Mouse (Mus musculus): ENCODE measurements at regions not wholly inside any gene's neighbourhood (a gene's known extent, or its start where the extent isn't known, plus 50 kb on each side); places are given as distances from the start of the nearest gene placed in this dataset.

DNA sequence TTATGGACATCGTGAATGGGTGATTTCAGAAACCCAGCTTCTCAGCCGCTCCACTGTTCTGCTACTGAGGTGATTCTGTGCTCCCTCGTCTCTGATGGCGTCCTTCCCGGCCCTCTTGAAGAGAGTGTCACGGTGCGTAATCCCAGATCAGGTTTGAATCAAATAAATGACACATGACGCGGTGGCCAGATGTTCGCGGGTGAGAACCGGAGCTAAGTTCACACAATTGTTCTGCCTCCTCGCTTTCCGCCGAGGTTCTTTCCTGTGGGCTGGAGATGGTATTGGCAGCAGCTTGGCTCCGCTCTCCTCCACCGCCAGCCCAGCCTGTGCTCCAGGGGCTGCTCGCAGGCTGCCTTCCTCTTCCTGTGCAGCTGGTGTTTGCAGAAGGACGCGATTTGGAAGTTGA, 142.7 kb downstream of the Kdr start:
- Histone ChIP-seq H3K4me2 (peak overlapping the region; percentile 60), H3K9me3 (ENCODE audit: control insufficient read depth, low read length) (no peaks in the 10 kb centered on the region), H3K4me1 (replicated peaks; ENCODE audit: control insufficient read depth, insufficient read depth, low read length) (peaks cover 8% of the 10 kb centered on the region), H3K27ac (ENCODE audit: low read depth, low read length) (peak overlapping the region; percentile 11; the same call in 1 of the 2 replicates), H3K36me3 (ENCODE audit: control insufficient read depth, insufficient read depth, low read length) (no peaks in the 10 kb centered on the region), H3K27me3 (replicated peaks; ENCODE audit: control insufficient read depth, insufficient read depth, low read length) (peaks cover 3% of the 10 kb centered on the region), H3K9ac (ENCODE audit: low read depth, low read length) (no peak overlapping the region), H3K4me3 (ENCODE audit: low read depth, low read length) (peak overlapping the region; percentile 27)
- whole genome bisulfite sequencing, result 31% methylated on average over 20 of the region's 20 CpGs
- ATAC-seq (replicated peaks; ENCODE audit: low FRiP score) (no peak), DNase-seq (ENCODE audit: low spot score) (no peak)

DNA sequence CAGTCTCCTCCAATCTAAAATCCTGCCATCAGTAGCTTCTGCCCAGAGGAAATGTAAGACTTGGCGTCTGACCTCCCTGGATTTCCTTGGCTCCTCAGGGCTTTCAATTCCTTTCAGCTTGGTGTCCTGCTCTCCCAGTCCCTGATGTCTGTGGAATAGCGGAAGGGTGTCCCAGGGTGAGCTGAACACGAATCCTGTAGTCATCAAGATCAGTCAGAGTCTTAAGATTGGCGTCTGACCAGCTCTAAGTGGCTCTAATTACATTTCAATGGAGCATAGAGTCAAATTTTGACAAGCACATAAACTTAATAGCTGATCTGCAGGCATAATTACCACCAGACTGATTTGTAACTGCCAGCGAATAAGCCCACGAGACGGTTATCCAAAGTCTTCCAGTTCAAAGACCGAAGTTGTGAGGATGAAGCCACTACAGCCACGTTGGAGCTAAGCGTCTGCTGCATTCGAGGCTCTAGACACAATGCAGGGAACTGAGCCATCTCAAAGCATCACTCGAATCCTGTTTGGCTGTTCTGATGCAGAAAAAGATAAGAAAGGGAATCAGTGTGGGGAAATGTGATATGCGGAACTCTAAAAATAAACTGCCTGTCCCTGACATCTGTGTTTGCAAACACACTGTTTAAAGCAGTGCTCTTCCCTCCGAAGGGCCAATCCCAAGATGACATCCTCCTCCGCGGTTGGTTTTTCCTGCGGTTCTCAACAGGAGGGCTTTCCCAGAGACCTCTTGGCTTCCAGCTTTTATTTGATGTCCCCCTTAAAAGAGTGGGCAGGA, 143.3 kb downstream of the Kdr start:
- Histone ChIP-seq H3K27me3 (replicated peaks; ENCODE audit: control insufficient read depth, insufficient read depth, low read length) (peaks cover 3% of the 10 kb centered on the region), H3K4me2 (peak overlapping the region; percentile 60), H3K9me3 (ENCODE audit: control insufficient read depth, low read length) (no peaks in the 10 kb centered on the region), H3K4me3 (ENCODE audit: low read depth, low read length) (peak overlapping the region; percentile 27), H3K36me3 (ENCODE audit: control insufficient read depth, insufficient read depth, low read length) (no peaks in the 10 kb centered on the region), H3K4me1 (replicated peaks; ENCODE audit: control insufficient read depth, insufficient read depth, low read length) (peaks cover 13% of the 10 kb centered on the region), H3K27ac (ENCODE audit: low read depth, low read length) (no peak overlapping the region; the same call in 1 of the 2 replicates), H3K9ac (ENCODE audit: low read depth, low read length) (no peak overlapping the region)
- WGBS, result 40% methylated on average over 17 of the region's 17 CpGs
- no peak for ATAC-seq (replicated peaks; ENCODE audit: low FRiP score)
- DNase-seq (ENCODE audit: low spot score), result no peak

DNA sequence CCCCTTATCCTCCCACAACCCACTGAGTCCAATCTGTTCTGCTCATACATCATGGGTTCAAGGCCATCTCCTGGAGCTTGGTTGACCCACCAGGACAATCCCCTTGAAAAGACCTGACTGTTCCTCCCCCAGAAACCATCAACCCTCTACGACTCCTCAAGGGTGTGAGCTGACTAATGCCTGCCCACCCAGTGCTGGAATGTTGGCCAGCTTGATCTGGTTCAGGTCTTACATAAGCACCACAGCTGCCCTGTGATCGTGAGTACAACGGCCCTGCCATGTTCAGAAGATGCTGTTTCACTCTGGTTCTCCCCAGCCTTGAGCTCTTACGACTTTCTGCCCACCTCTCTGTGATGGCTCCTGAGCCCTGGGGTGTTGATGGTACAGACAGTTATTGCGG, 145.9 kb downstream of the Kdr start:
- no peak overlapping the region for H3K9ac ChIP-seq (ENCODE audit: low read depth, low read length)
- WGBS, result 79% methylated on average over 5 of the region's 5 CpGs
- ATAC-seq (replicated peaks; ENCODE audit: low FRiP score) (no peak), DNase-seq (ENCODE audit: low spot score) (no peak)
- no peak overlapping the region for H3K4me3 ChIP-seq (ENCODE audit: low read depth, low read length)
- H3K4me2 ChIP-seq, result no peak overlapping the region
- H3K4me1 ChIP-seq (replicated peaks; ENCODE audit: control insufficient read depth, insufficient read depth, low read length), result peaks cover 18% of the 10 kb centered on the region
- no peaks in the 10 kb centered on the region for H3K9me3 ChIP-seq (ENCODE audit: control insufficient read depth, low read length)
- H3K36me3 ChIP-seq (ENCODE audit: control insufficient read depth, insufficient read depth, low read length), result no peaks in the 10 kb centered on the region
- no peak overlapping the region for H3K27ac ChIP-seq (ENCODE audit: low read depth, low read length)
- peaks cover 3% of the 10 kb centered on the region for H3K27me3 ChIP-seq (replicated peaks; ENCODE audit: control insufficient read depth, insufficient read depth, low read length)

DNA sequence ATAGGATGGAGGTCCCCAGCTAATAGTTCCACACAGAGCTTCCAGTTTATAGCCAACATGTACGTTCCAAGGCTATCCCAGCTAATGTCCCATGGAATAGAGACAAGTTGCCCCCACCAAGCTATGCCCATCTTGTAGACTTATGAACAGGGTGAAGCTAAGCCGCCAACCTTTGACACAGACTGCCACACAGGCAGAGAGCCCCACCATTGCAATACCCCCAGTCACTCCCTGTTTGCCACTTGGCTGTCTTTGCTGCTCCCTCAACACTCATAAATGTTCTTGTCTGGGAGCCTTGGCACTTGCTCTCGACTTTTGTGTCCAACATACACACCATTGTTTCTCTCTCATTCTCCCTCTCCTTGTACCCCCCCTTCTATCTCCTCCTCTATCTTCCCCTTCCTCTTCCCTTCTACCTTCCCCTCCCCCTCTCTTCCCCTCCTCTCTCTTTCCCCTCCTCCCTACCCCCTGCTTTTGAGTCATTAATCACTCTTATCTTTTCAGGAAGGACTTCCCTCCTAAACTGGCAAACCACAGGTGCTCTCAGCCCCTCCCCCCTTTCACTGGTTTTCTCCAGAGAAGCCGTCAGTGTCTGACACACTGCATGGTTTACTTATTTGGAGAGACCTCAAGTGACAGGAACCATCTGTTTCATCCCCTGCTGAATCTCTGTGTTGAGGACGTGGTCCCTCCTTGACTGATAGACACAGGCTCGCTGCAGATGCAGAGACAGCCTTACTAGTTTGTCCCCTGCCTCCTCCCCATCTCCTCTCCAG, 148.2 kb downstream of the Kdr start:
- H3K4me3 ChIP-seq (ENCODE audit: low read depth, low read length), result no peak overlapping the region
- 32% methylated on average over 6 of the region's 6 CpGs for WGBS
- H3K4me1 ChIP-seq (replicated peaks; ENCODE audit: control insufficient read depth, insufficient read depth, low read length), result peaks cover 25% of the 10 kb centered on the region
- H3K27ac ChIP-seq (ENCODE audit: low read depth, low read length), result no peak overlapping the region
- no peaks in the 10 kb centered on the region for H3K9me3 ChIP-seq (ENCODE audit: control insufficient read depth, low read length)
- H3K27me3 ChIP-seq (replicated peaks; ENCODE audit: control insufficient read depth, insufficient read depth, low read length), result peaks cover 3% of the 10 kb centered on the region
- ATAC-seq (replicated peaks; ENCODE audit: low FRiP score) (peak; percentile 38; the same call in 1 of the 2 replicates), DNase-seq (ENCODE audit: low spot score) (peak; percentile 51)
- no peaks in the 10 kb centered on the region for H3K36me3 ChIP-seq (ENCODE audit: control insufficient read depth, insufficient read depth, low read length)
- H3K9ac ChIP-seq (ENCODE audit: low read depth, low read length), result no peak overlapping the region
- H3K4me2 ChIP-seq, result no peak overlapping the region

DNA sequence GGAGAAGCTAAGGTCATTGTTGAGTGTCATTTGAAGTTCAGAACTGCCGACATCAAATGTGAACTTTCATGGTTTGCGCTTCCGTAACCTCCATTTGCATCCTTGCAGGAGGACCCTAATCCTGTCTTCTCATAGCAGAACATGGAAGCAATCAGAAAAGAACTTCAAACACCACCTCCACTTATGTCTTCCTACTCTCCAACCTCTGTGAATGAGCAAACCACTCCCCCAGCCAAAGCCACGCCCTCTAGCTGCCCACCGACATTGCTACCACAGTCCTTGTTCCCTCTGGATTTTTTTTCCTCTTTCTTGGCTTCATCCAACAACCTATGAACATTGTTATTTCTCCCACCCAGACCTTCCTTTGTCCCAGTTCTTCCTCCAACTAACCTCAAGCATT, 149.9 kb downstream of the Kdr start:
- Histone ChIP-seq H3K4me2 (no peak overlapping the region), H3K27me3 (replicated peaks; ENCODE audit: control insufficient read depth, insufficient read depth, low read length) (no peaks in the 10 kb centered on the region), H3K27ac (ENCODE audit: low read depth, low read length) (no peak overlapping the region), H3K9me3 (ENCODE audit: control insufficient read depth, low read length) (no peaks in the 10 kb centered on the region), H3K9ac (ENCODE audit: low read depth, low read length) (no peak overlapping the region), H3K36me3 (ENCODE audit: control insufficient read depth, insufficient read depth, low read length) (no peaks in the 10 kb centered on the region), H3K4me3 (ENCODE audit: low read depth, low read length) (no peak overlapping the region), H3K4me1 (replicated peaks; ENCODE audit: control insufficient read depth, insufficient read depth, low read length) (peaks cover 25% of the 10 kb centered on the region)
- ATAC-seq (replicated peaks; ENCODE audit: low FRiP score) (no peak), DNase-seq (ENCODE audit: low spot score) (no peak)
- WGBS, result 68% methylated on average over 5 of the region's 5 CpGs

DNA sequence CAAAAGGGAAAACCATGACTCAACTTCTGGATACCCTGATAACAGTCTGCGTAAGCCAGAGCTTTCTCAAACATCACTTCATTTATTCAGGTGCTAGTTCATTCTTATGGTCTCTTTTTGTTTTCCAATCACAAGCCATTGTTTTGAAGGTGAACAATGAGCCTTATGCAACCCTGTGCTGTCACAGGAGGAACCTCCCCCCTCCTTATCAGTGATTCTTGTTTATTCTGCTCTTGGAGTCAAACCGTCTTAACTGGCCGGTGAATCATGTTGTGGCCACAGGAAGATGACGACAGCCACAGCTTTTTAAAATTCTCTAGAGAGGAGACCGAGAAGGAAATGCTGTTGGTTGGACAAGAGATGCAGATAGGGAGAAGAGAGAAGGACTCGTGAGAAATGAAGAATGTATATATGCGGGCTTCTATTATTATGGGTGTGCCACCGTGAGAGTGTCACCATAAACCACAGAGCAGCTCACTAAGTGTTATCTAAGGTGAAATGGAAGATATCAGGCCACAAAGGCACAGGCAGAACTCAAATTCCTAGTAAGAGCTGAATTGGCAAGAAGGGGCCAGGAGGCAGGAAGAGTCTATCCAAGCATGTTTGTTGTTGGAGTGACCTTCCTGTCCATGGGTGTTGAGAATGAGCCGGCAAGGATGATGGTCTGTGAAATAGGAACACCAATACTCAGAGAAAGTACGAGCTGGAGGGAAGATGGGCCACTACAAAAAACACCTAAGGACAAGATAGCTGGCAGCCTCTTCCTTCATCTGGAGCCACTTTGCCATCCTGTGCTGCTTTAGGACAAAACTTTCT, 151.8 kb downstream of the Kdr start:
- H3K4me3 ChIP-seq (ENCODE audit: low read depth, low read length), result peak overlapping the region; percentile 10; the same call in 1 of the 2 replicates
- no peaks in the 10 kb centered on the region for H3K9me3 ChIP-seq (ENCODE audit: control insufficient read depth, low read length)
- 21% methylated on average over 10 of the region's 10 CpGs for WGBS
- ATAC-seq (replicated peaks; ENCODE audit: low FRiP score) (peak; percentile 73), DNase-seq (ENCODE audit: low spot score) (peak; percentile 34)
- no peaks in the 10 kb centered on the region for H3K27me3 ChIP-seq (replicated peaks; ENCODE audit: control insufficient read depth, insufficient read depth, low read length)
- H3K9ac ChIP-seq (ENCODE audit: low read depth, low read length), result no peak overlapping the region
- H3K27ac ChIP-seq (ENCODE audit: low read depth, low read length), result peak overlapping the region; percentile 54; the same call in 1 of the 2 replicates
- H3K4me1 ChIP-seq (replicated peaks; ENCODE audit: control insufficient read depth, insufficient read depth, low read length), result peaks cover 25% of the 10 kb centered on the region
- no peaks in the 10 kb centered on the region for H3K36me3 ChIP-seq (ENCODE audit: control insufficient read depth, insufficient read depth, low read length)
- H3K4me2 ChIP-seq, result peak overlapping the region; percentile 58

DNA sequence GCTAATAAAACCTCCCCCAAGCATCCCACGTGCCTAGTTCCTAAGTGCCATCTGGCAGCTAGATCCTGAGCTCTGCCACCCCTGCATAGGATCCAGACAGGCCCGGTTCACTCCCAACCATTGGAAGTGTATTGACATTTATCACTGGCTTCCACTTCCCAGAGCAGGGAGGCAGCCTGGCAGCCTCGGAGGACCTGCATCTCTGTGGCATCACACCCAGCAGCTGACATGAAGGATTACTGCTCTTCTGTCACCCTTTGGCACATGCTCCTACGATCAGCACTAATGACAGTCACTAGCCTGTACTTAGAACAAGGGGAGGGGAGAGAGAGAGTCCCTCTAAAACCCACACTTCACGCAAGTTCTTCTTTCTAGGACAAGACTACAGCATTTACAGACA, 152.7 kb downstream of the Kdr start:
- no peaks in the 10 kb centered on the region for H3K9me3 ChIP-seq (ENCODE audit: control insufficient read depth, low read length)
- ATAC-seq (replicated peaks; ENCODE audit: low FRiP score) (no peak), DNase-seq (ENCODE audit: low spot score) (no peak)
- H3K9ac ChIP-seq (ENCODE audit: low read depth, low read length), result no peak overlapping the region
- H3K4me1 ChIP-seq (replicated peaks; ENCODE audit: control insufficient read depth, insufficient read depth, low read length), result peaks cover 23% of the 10 kb centered on the region
- H3K27ac ChIP-seq (ENCODE audit: low read depth, low read length), result no peak overlapping the region; the same call in 1 of the 2 replicates
- no peaks in the 10 kb centered on the region for H3K27me3 ChIP-seq (replicated peaks; ENCODE audit: control insufficient read depth, insufficient read depth, low read length)
- H3K4me3 ChIP-seq (ENCODE audit: low read depth, low read length), result no peak overlapping the region
- 38% methylated on average over 5 of the region's 5 CpGs for WGBS
- H3K4me2 ChIP-seq, result no peak overlapping the region
- H3K36me3 ChIP-seq (ENCODE audit: control insufficient read depth, insufficient read depth, low read length), result no peaks in the 10 kb centered on the region

DNA sequence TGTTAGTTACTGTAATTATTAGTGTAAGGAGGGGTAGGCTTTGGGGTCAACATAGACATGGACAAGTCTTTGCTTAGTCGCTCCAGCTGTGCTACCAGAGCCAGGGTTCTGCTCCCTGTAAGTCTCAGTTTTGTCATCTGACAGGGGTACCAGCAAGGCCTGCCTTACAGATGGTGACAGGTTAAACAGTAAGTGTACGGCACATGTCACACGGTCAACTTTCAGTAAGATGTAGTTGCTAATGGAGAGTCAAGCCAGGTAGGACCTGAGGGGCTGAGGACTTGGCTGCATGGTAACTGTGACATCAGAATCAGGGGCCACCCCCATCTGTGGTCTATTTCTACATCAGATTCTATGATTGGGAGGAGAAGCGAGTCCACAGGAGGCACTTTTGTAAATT, 153.6 kb downstream of the Kdr start:
- Histone ChIP-seq H3K27ac (ENCODE audit: low read depth, low read length) (no peak overlapping the region), H3K9ac (ENCODE audit: low read depth, low read length) (no peak overlapping the region), H3K9me3 (ENCODE audit: control insufficient read depth, low read length) (no peaks in the 10 kb centered on the region), H3K36me3 (ENCODE audit: control insufficient read depth, insufficient read depth, low read length) (no peaks in the 10 kb centered on the region), H3K27me3 (replicated peaks; ENCODE audit: control insufficient read depth, insufficient read depth, low read length) (no peaks in the 10 kb centered on the region), H3K4me3 (ENCODE audit: low read depth, low read length) (no peak overlapping the region), H3K4me2 (no peak overlapping the region), H3K4me1 (replicated peaks; ENCODE audit: control insufficient read depth, insufficient read depth, low read length) (peaks cover 15% of the 10 kb centered on the region)
- DNase-seq (ENCODE audit: low spot score) (no peak), ATAC-seq (replicated peaks; ENCODE audit: low FRiP score) (no peak)
- 87% methylated on average over 4 of the region's 4 CpGs for WGBS
